Mouse (Mus musculus) midbrain, embryonic 12.5 days (tissue): ENCODE results near the gene Gm47429. TPM values are rescaled to one million over a fixed set of nuclear protein-coding genes. Genes with fewer than 3 reads are reported as not detected.
"Not testable (repeated sequence)": the region's sequence is repeated elsewhere in the genome, so short reads cannot be mapped to it uniquely, and the experiment has no call there.

ENCODE experiments used
- ATAC-seq: fragments of 200-750 bp; cut with Nextera tagmentation; 2 replicates; pipeline ENCODE4 v1.8.0; 2017; ENCODE audit warnings: low read depth, moderate TSS enrichment, moderate library complexity; ENCODE audit not compliant: low FRiP score
- H3K27ac ChIP-seq: fragments of 300-500 bp; sonication (generic); replicated peaks from 2 replicates; pipeline ENCODE4 v1.5.1; 2016; ENCODE audit warnings: mild to moderate bottlenecking
- H3K27me3 ChIP-seq: fragments of 300-500 bp; sonication (generic); 2 replicates; pipeline ENCODE4 v1.6.1; 2016; ENCODE audit warnings: mild to moderate bottlenecking
- H3K36me3 ChIP-seq: fragments of 300-500 bp; sonication (generic); 2 replicates; pipeline ENCODE4 v1.6.1; 2016
- H3K4me1 ChIP-seq: fragments of 300-500 bp; sonication (generic); 2 replicates; pipeline ENCODE4 v1.6.1; 2016
- H3K4me2 ChIP-seq: fragments of 300-500 bp; sonication (generic); replicated peaks from 2 replicates; pipeline ENCODE4 v1.6.1; 2016; ENCODE audit warnings: mild to moderate bottlenecking, moderate library complexity
- H3K4me3 ChIP-seq: fragments of 300-500 bp; sonication (generic); 2 replicates; pipeline ENCODE4 v1.5.1; 2016; ENCODE audit warnings: mild to moderate bottlenecking
- H3K9ac ChIP-seq: fragments of 300-500 bp; sonication (generic); replicated peaks from 2 replicates; pipeline ENCODE4 v1.6.1; 2016; ENCODE audit warnings: mild to moderate bottlenecking, moderate library complexity
- H3K9me3 ChIP-seq: fragments of 300-500 bp; sonication (generic); 2 replicates; pipeline ENCODE4 v1.6.1; 2016; ENCODE audit warnings: mild to moderate bottlenecking
- WGBS: fragments of 180-500 bp; shearing (Covaris S2); methylation state at CpG from one replicate; pipeline ENCODE4 v1.1.7; 2016; 5-methylcytosine and 5-hydroxymethylcytosine counted together
- polyA plus RNA-seq: library from polyadenylated mRNA; unstranded; fragments of >200 nt; fragmentation: Nextera tagmentation; extraction: Ambion mirVana; gene quantifications from 2 replicates; pipeline ENCODE4 v1.2.1, GENCODE M21; 2016

The Gm47429 gene
- not detected in 2 replicates for polyA plus RNA-seq

GRCm38 (mm10) chr13:50443812-50444211 is at the start of gene Gm47429:
Gm47429 (minus strand) TSS chr13:50443912.
- ATAC-seq, result no peak
- H3K4me3 ChIP-seq, result no peak within 1 kb of the TSS
- no peak within 1 kb of the TSS for H3K4me2 ChIP-seq
- no peak within 1 kb of the TSS for H3K27ac ChIP-seq
- H3K4me1 ChIP-seq, result peaks cover 2% of the 10 kb centered on the region; the same call in 1 of the 2 replicates
- 87% methylated on average over 2 of the region's 2 CpGs for WGBS
- H3K36me3 ChIP-seq, result no peaks in the 10 kb centered on the region
- H3K9ac ChIP-seq, result no peak within 1 kb of the TSS
- H3K27me3 ChIP-seq, result no peaks in the 10 kb centered on the region
- H3K9me3 ChIP-seq, result no peaks in the 10 kb centered on the region

- not testable (repeated sequence) for H3K36me3 ChIP-seq, H3K9ac ChIP-seq, H3K4me2 ChIP-seq, H3K4me3 ChIP-seq, H3K27me3 ChIP-seq, H3K4me1 ChIP-seq, H3K27ac ChIP-seq, H3K9me3 ChIP-seq, ATAC-seq
Observed at GRCm38 (mm10) chr13:50488510-50488909, 44.8 kb upstream of the Gm47429 start.

- Histone ChIP-seq H3K4me1 (no peaks in the 10 kb centered on the region), H3K36me3 (no peaks in the 10 kb centered on the region), H3K4me3 (no peak within 1 kb of the TSS), H3K27me3 (no peaks in the 10 kb centered on the region), H3K4me2 (no peak within 1 kb of the TSS), H3K9ac (no peak within 1 kb of the TSS), H3K27ac (no peak within 1 kb of the TSS), H3K9me3 (no peaks in the 10 kb centered on the region)
- ATAC-seq, result no peak
- 90% methylated on average over 4 of the region's 4 CpGs for WGBS
Observed at GRCm38 (mm10) chr13:50467007-50467406, 23.3 kb upstream of the Gm47429 start, which contains the start of gene Nutm2. Nutm2 (plus strand) TSS chr13:50467307.

GRCm38 (mm10) chr13:50464621-50465562 is 21.2 kb upstream of the Gm47429 start:
- WGBS, result 49% methylated on average over 27 of the region's 27 CpGs
- Histone ChIP-seq H3K4me1 (no peaks in the 10 kb centered on the region), H3K9ac (no peak overlapping the region), H3K4me3 (peak overlapping the region; percentile 21), H3K9me3 (no peaks in the 10 kb centered on the region), H3K27me3 (no peaks in the 10 kb centered on the region), H3K27ac (no peak overlapping the region), H3K36me3 (no peaks in the 10 kb centered on the region), H3K4me2 (peak overlapping the region; percentile 43)
- no peak for ATAC-seq

GRCm38 (mm10) chr13:50460433-50460832 is 16.7 kb upstream of the Gm47429 start:
- 70% methylated on average over 2 of the region's 2 CpGs for whole genome bisulfite sequencing
- H3K27ac ChIP-seq, H3K36me3 ChIP-seq, H3K9me3 ChIP-seq, H3K9ac ChIP-seq, H3K4me3 ChIP-seq, ATAC-seq, H3K4me1 ChIP-seq, H3K27me3 ChIP-seq, H3K4me2 ChIP-seq: not testable (repeated sequence)

- Histone ChIP-seq H3K4me3 (no peak overlapping the region), H3K36me3 (no peaks in the 10 kb centered on the region), H3K9me3 (no peaks in the 10 kb centered on the region), H3K4me2 (no peak overlapping the region), H3K27ac (no peak overlapping the region), H3K27me3 (no peaks in the 10 kb centered on the region), H3K4me1 (no peaks in the 10 kb centered on the region), H3K9ac (no peak overlapping the region)
- WGBS, result 35% methylated on average over 4 of the region's 4 CpGs
- ATAC-seq, result no peak
Observed at GRCm38 (mm10) chr13:50453426-50453825, 9.7 kb upstream of the Gm47429 start.

- not testable (repeated sequence) for H3K9me3 ChIP-seq, H3K27me3 ChIP-seq, H3K27ac ChIP-seq, H3K4me2 ChIP-seq, H3K4me3 ChIP-seq, ATAC-seq, H3K9ac ChIP-seq, H3K36me3 ChIP-seq, H3K4me1 ChIP-seq
- WGBS, result 76% methylated on average over 9 of the region's 9 CpGs
Observed at GRCm38 (mm10) chr13:50452266-50452665, 8.6 kb upstream of the Gm47429 start.

GRCm38 (mm10) chr13:50445261-50445660 is 1.5 kb upstream of the Gm47429 start:
- WGBS, result 73% methylated on average over 4 of the region's 4 CpGs
- Histone ChIP-seq H3K9ac (no peak overlapping the region), H3K9me3 (no peaks in the 10 kb centered on the region), H3K27ac (no peak overlapping the region), H3K4me2 (no peak overlapping the region), H3K27me3 (no peaks in the 10 kb centered on the region), H3K36me3 (no peaks in the 10 kb centered on the region), H3K4me3 (no peak overlapping the region), H3K4me1 (peaks cover 2% of the 10 kb centered on the region; the same call in 1 of the 2 replicates)
- no peak for ATAC-seq

- no peaks in the 10 kb centered on the region for H3K9me3 ChIP-seq
- H3K27me3 ChIP-seq, result no peaks in the 10 kb centered on the region
- no peak overlapping the region for H3K4me2 ChIP-seq
- no peak overlapping the region for H3K27ac ChIP-seq
- 0 out of 2 replicates have a peak, but pooled peaks have one; percentile 6 for ATAC-seq
- no peak overlapping the region for H3K4me3 ChIP-seq
- H3K36me3 ChIP-seq, result peaks cover 90% of the 10 kb centered on the region
- H3K9ac ChIP-seq, result no peak overlapping the region
- H3K4me1 ChIP-seq, result no peaks in the 10 kb centered on the region
- 91% methylated on average over 4 of the region's 4 CpGs for WGBS
Observed at GRCm38 (mm10) chr13:50426686-50427085, 17.0 kb downstream of the Gm47429 start.

GRCm38 (mm10) chr13:50424517-50424916 is 19.2 kb downstream of the Gm47429 start:
- H3K4me1 ChIP-seq, result no peaks in the 10 kb centered on the region
- no peak overlapping the region for H3K4me2 ChIP-seq
- H3K9ac ChIP-seq, result no peak overlapping the region
- H3K4me3 ChIP-seq, result no peak overlapping the region
- no peak for ATAC-seq
- H3K27ac ChIP-seq, result no peak overlapping the region
- no peaks in the 10 kb centered on the region for H3K27me3 ChIP-seq
- peaks cover 87% of the 10 kb centered on the region for H3K36me3 ChIP-seq
- H3K9me3 ChIP-seq, result no peaks in the 10 kb centered on the region
- 94% methylated on average over 2 of the region's 2 CpGs for WGBS

GRCm38 (mm10) chr13:50423625-50424209 is 20.0 kb downstream of the Gm47429 start:
- 91% methylated on average over 8 of the region's 8 CpGs for WGBS

GRCm38 (mm10) chr13:50418421-50418820 is 25.3 kb downstream of the Gm47429 start:
- no peaks in the 10 kb centered on the region for H3K27me3 ChIP-seq
- WGBS, result 44% methylated on average over 3 of the region's 3 CpGs
- H3K36me3 ChIP-seq, result peaks cover 27% of the 10 kb centered on the region
- peak overlapping the region; percentile 78 for H3K4me2 ChIP-seq
- H3K4me1 ChIP-seq, result peaks cover 10% of the 10 kb centered on the region
- H3K9ac ChIP-seq, result peak overlapping the region; percentile 89
- no peaks in the 10 kb centered on the region for H3K9me3 ChIP-seq
- no peak overlapping the region for H3K27ac ChIP-seq
- ATAC-seq, result 0 out of 2 replicates have a peak, but pooled peaks have one; percentile 10
- H3K4me3 ChIP-seq, result peak overlapping the region; percentile 85

More at GRCm38 (mm10) chr13:50423625-50424209, 20.0 kb downstream of the Gm47429 start:
- H3K27me3 ChIP-seq, result no peaks in the 10 kb centered on the region
- H3K9ac ChIP-seq, result no peak overlapping the region
- no peak overlapping the region for H3K4me2 ChIP-seq
- H3K4me3 ChIP-seq, result no peak overlapping the region
- no peaks in the 10 kb centered on the region for H3K9me3 ChIP-seq
- peaks cover 79% of the 10 kb centered on the region for H3K36me3 ChIP-seq
- no peak overlapping the region for H3K27ac ChIP-seq
- H3K4me1 ChIP-seq, result peaks cover 4% of the 10 kb centered on the region
- ATAC-seq, result no peak
